Mouse (Mus musculus) bone marrow macrophage, adult 2 months (primary cell): ENCODE measurements around the gene 1110008L16Rik.

Experiments
- CTCF ChIP-seq: IDR thresholded peaks from 2 replicates; pipeline ENCODE4 v1.5.1; 2012; ENCODE audit warnings: low read depth, mild to moderate bottlenecking, low read length, moderate library complexity
- POLR2A ChIP-seq: IDR thresholded peaks from 2 replicates; pipeline ENCODE4 v1.6.1; 2012; ENCODE audit warnings: mild to moderate bottlenecking, low read depth, low read length, borderline replicate concordance

DNA sequence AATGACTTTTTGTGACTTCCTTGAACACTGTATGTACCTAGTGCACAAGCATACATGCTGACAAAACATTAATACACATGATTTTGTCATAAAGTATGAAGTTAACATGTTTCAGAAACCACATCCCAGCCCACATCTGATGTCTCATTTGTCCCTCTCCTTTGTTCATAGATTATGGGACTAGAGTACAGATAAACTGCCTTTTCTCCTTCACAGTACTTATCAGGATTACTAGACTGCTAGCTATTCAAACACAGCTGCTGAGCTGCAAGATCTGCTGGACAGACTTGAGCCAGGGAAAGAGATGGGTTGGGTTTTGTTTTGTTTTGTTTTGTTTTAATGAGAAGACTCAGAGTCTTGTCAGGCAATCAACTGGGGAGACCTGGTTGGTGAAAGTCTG is 92.7 kb downstream of the 1110008L16Rik start:
- no peak for TF ChIP-seq CTCF
- no peak for TF ChIP-seq POLR2A
